Mouse (Mus musculus) olfactory bulb, adult 2 months (tissue): ENCODE results near the gene Med25.

Experiments
- CTCF ChIP-seq: fragments of 200-500 bp; IDR thresholded peaks from 2 replicates; pipeline ENCODE4 v1.5.1; 2012; ENCODE audit warnings: low read depth, mild to moderate bottlenecking, low read length, moderate library complexity; ENCODE audit not compliant: insufficient read depth
- POLR2A ChIP-seq: fragments of 200-500 bp; IDR thresholded peaks from 2 replicates; pipeline ENCODE4 v1.6.1; 2012; ENCODE audit warnings: mild to moderate bottlenecking, low read depth, low read length, moderate library complexity; ENCODE audit not compliant: insufficient read depth

- no peak for TF ChIP-seq CTCF
- TF ChIP-seq POLR2A = no peak
Measured at GRCm38 (mm10) chr7:44895206-44895592, 2.7 kb upstream of the Med25 start.
